Mouse (Mus musculus) embryonic fibroblast, embryonic 13.5 days (primary cell): ENCODE measurements around the gene Gpr61. TPM values are rescaled to one million over a fixed set of nuclear protein-coding genes. Genes with fewer than 3 reads are reported as not detected.

ENCODE experiments used
- H3K27ac ChIP-seq: 2 replicates; pipeline ENCODE4 v1.5.1; 2012; ENCODE audit warnings: low read length, control low read depth, inconsistent platforms; ENCODE audit not compliant: insufficient read depth
- H3K4me1 ChIP-seq: 2 replicates; pipeline ENCODE4 v1.6.1; 2011; ENCODE audit warnings: low read length; ENCODE audit not compliant: control insufficient read depth, insufficient read depth
- H3K4me3 ChIP-seq: 2 replicates; pipeline ENCODE4 v1.5.1; 2011; ENCODE audit warnings: mild to moderate bottlenecking, control low read depth, low read length; ENCODE audit not compliant: insufficient read depth
- CTCF ChIP-seq: IDR thresholded peaks from 2 replicates; pipeline ENCODE4 v1.5.1; 2011; ENCODE audit warnings: mild to moderate bottlenecking, control low read depth, low read length, moderate library complexity, borderline replicate concordance; ENCODE audit not compliant: insufficient read depth
- POLR2A ChIP-seq: IDR thresholded peaks from 2 replicates; pipeline ENCODE4 v1.6.1; 2011; ENCODE audit warnings: low read depth, mild to moderate bottlenecking, control low read depth, low read length, moderate library complexity
- polyA plus RNA-seq: library from polyadenylated mRNA; stranded (reverse); fragments of >200 nt; gene quantifications from 2 replicates; pipeline ENCODE4 v1.2.4, GENCODE M21; 2011; ENCODE audit warnings: low read depth; ENCODE audit not compliant: missing spikeins, insufficient read length

Gpr61 gene
- polyA plus RNA-seq, 1 experiment, result not detected

GRCm38 (mm10) chr3:108131821-108132220, 22.9 kb downstream of the Gpr61 start:
- no peak overlapping the region for H3K4me3 ChIP-seq
- H3K4me1 ChIP-seq, result peaks cover 9% of the 10 kb centered on the region
- H3K27ac ChIP-seq, result no peak overlapping the region
- no peak for TF ChIP-seq POLR2A
- TF ChIP-seq CTCF, result no peak

GRCm38 (mm10) chr3:108131216-108131615, 23.5 kb downstream of the Gpr61 start:
- no peak for TF ChIP-seq CTCF
- TF ChIP-seq POLR2A, result no peak
- peaks cover 9% of the 10 kb centered on the region for H3K4me1 ChIP-seq
- H3K4me3 ChIP-seq, result no peak overlapping the region
- H3K27ac ChIP-seq, result no peak overlapping the region

- H3K4me1 ChIP-seq, result peaks cover 9% of the 10 kb centered on the region
- TF ChIP-seq POLR2A (no peak), CTCF (no peak)
- H3K27ac ChIP-seq, result no peak overlapping the region
- no peak overlapping the region for H3K4me3 ChIP-seq
Measured at GRCm38 (mm10) chr3:108129804-108130203, 24.9 kb downstream of the Gpr61 start.

- no peak overlapping the region for H3K27ac ChIP-seq
- peaks cover 9% of the 10 kb centered on the region for H3K4me1 ChIP-seq
- H3K4me3 ChIP-seq, result no peak overlapping the region
- TF ChIP-seq CTCF (no peak), POLR2A (no peak)
Measured at GRCm38 (mm10) chr3:108129367-108129766, 25.3 kb downstream of the Gpr61 start.

- TF ChIP-seq CTCF (no peak), POLR2A (no peak)
- Histone ChIP-seq H3K27ac (no peak overlapping the region), H3K4me3 (no peak overlapping the region), H3K4me1 (peaks cover 9% of the 10 kb centered on the region)
Measured at GRCm38 (mm10) chr3:108128520-108128919, 26.2 kb downstream of the Gpr61 start.

- Histone ChIP-seq H3K4me1 (peaks cover 7% of the 10 kb centered on the region), H3K4me3 (no peak overlapping the region), H3K27ac (no peak overlapping the region)
- TF ChIP-seq POLR2A, result no peak
- no peak for TF ChIP-seq CTCF
Measured at GRCm38 (mm10) chr3:108126327-108126726, 28.4 kb downstream of the Gpr61 start.

GRCm38 (mm10) chr3:108124131-108124530, 30.6 kb downstream of the Gpr61 start:
- no peak overlapping the region for H3K4me3 ChIP-seq
- TF ChIP-seq POLR2A (no peak), CTCF (no peak)
- H3K27ac ChIP-seq, result no peak overlapping the region
- H3K4me1 ChIP-seq, result peaks cover 4% of the 10 kb centered on the region

- H3K27ac ChIP-seq, result no peak overlapping the region
- TF ChIP-seq CTCF (no peak), POLR2A (no peak)
- H3K4me3 ChIP-seq, result no peak overlapping the region
- no peaks in the 10 kb centered on the region; the same call in 1 of the 2 replicates for H3K4me1 ChIP-seq
Measured at GRCm38 (mm10) chr3:108123242-108123641, 31.4 kb downstream of the Gpr61 start.

GRCm38 (mm10) chr3:108121101-108121500, 33.6 kb downstream of the Gpr61 start:
- Histone ChIP-seq H3K27ac (no peak overlapping the region), H3K4me1 (no peaks in the 10 kb centered on the region), H3K4me3 (no peak overlapping the region)
- TF ChIP-seq POLR2A, result no peak
- no peak for TF ChIP-seq CTCF

GRCm38 (mm10) chr3:108117465-108117864, 37.2 kb downstream of the Gpr61 start:
- TF ChIP-seq CTCF, result no peak
- Histone ChIP-seq H3K27ac (no peak overlapping the region), H3K4me1 (no peaks in the 10 kb centered on the region), H3K4me3 (no peak overlapping the region)
